ENCODE assay signal across 9 mouse cellular contexts in the genomic region with DNA sequence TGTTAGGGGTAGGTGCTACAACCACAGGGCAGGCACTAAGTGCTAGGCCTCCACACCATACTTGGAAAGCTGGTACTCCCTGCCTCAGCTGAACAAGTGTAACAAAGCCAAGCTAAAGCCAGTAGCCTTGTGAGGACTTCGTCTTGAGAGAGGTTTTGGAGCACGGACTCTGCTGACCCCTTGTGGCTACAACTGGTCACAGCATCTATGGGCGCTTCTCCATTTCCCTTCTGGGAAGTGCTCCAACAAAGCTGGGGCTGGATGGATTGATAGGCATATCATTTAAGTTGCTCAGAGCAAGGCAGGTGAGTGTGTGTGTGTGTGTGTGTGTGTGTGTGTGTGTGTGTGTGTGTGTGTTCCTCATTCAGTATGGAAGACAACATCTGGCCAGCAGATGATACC. TPM values are rescaled to one million over a fixed set of nuclear protein-coding genes. Genes with fewer than 3 reads are reported as not detected.
DNase-seq lines count a peak whose midpoint lies in the region; ATAC-seq and TF ChIP-seq lines count a peak whose summit lies in the region.
"Had no signal": no experiment of that assay in that cellular context is flagged by ENCODE, and none has a peak within 500 bp of the region (broad histone marks: within the 10 kb centered on the region; RNA-seq: fewer than 3 reads in every experiment).

No protein-coding gene starts in this region.

- peak; percentile 80 for DNase-seq in MEL-GATA-1-ER (ENCODE audit: extremely low read depth, low read depth)
- DNase-seq in cerebellum, adult 2 months: peak; percentile 83 to 90
- peak; percentile 89 for DNase-seq in forelimb bud, embryonic 11.5 days (ENCODE audit: low read depth, low spot score)
- DNase-seq in hindbrain, embryonic 11.5 days (ENCODE audit: low spot score): peak; percentile 94
- DNase-seq in layer of hippocampus, adult 9-11 months: peak; percentile 77
- peak; percentile 89 for DNase-seq in lung, postnatal 14 days
- peak; percentile 93 for DNase-seq in retina, postnatal 1 day
- DNase-seq in thymus, postnatal 4 days: peak; percentile 81

- H3K27ac ChIP-seq in cerebellum, adult 2 months (ENCODE audit: insufficient read depth, low read length): no peak overlapping the region
- no peak overlapping the region for H3K27ac ChIP-seq in hindbrain, embryonic 11.5 days (ENCODE audit: low read depth, low read length)

- peak; percentile 96 for TF ChIP-seq CTCF in cerebellum, adult 2 months (IDR thresholded peaks at IDR 0.05; ENCODE audit: borderline replicate concordance, insufficient read depth, low read depth, low read length)

- no peak overlapping the region for H3K9ac ChIP-seq in hindbrain, embryonic 11.5 days (ENCODE audit: low read depth, low read length)

- H3K36me3 ChIP-seq in hindbrain, embryonic 11.5 days (ENCODE audit: control insufficient read depth, insufficient read depth, low read length): peaks cover 19% of the 10 kb centered on the region

- H3K4me3 ChIP-seq in cerebellum, adult 2 months (replicated peaks; ENCODE audit: insufficient read depth, low read depth, low read length): no peak overlapping the region
- H3K4me3 ChIP-seq in hindbrain, embryonic 11.5 days (ENCODE audit: low read depth, low read length): no peak overlapping the region
- H3K4me3 ChIP-seq: myocyte had no signal

- WGBS in cerebellum, adult 2 months: 1% methylated on average over 3 of the region's 3 CpGs
- 0% methylated on average over 3 of the region's 3 CpGs for WGBS in hindbrain, embryonic 11.5 days

- ATAC-seq in hindbrain, embryonic 11.5 days (ENCODE audit: low FRiP score): peak; percentile 79

- H3K9me3 ChIP-seq in hindbrain, embryonic 11.5 days (ENCODE audit: control insufficient read depth, low read length): no peaks in the 10 kb centered on the region

- no peak for TF ChIP-seq POLR2A in cerebellum, adult 2 months (IDR thresholded peaks at IDR 0.05; ENCODE audit: borderline replicate concordance, insufficient read depth, low read length)

- no peaks in the 10 kb centered on the region for H3K27me3 ChIP-seq in cerebellum, adult 2 months (ENCODE audit: control insufficient read depth, insufficient read depth, low read length)
- no peaks in the 10 kb centered on the region for H3K27me3 ChIP-seq in hindbrain, embryonic 11.5 days (ENCODE audit: control insufficient read depth, insufficient read depth, low read length)

- no peak overlapping the region for H3K4me2 ChIP-seq in hindbrain, embryonic 11.5 days (replicated peaks; ENCODE audit: low read depth, low read length)

- H3K4me1 ChIP-seq in cerebellum, adult 2 months (ENCODE audit: control insufficient read depth, insufficient read depth, low read length): peaks cover 2% of the 10 kb centered on the region; the same call in 1 of the 2 replicates
- no peaks in the 10 kb centered on the region; the same call in 1 of the 2 replicates for H3K4me1 ChIP-seq in hindbrain, embryonic 11.5 days (replicated peaks; ENCODE audit: control insufficient read depth, insufficient read depth, low read length)

RNA-seq across cellular contexts. Expression of a gene that starts 35.2 kb away (rescaled TPM):
- 150 and 157 TPM in 2 replicates for polyA plus RNA-seq in cerebellum, adult 2 months (2012; rRNA removed)
- 12.0 and 14.1 TPM in 2 replicates for polyA plus RNA-seq in hindbrain, embryonic 11.5 days (2014; fragmentation: Nextera tagmentation; extraction: Ambion mirVana)

RNA-seq across cellular contexts. Expression of a gene that starts 39.9 kb away (rescaled TPM):
- polyA plus RNA-seq in cerebellum, adult 2 months (2012; rRNA removed): 2.9 and 3.3 TPM in 2 replicates
- 33.1 and 39.3 TPM in 2 replicates for polyA plus RNA-seq in hindbrain, embryonic 11.5 days (2014; fragmentation: Nextera tagmentation; extraction: Ambion mirVana)

RNA-seq across cellular contexts. Expression of a gene that starts 57.4 kb away (rescaled TPM):
- polyA plus RNA-seq in cerebellum, adult 2 months (2012; rRNA removed): 25.1 and 29.6 TPM in 2 replicates
- 2.9 and 3.0 TPM in 2 replicates for polyA plus RNA-seq in hindbrain, embryonic 11.5 days (2014; fragmentation: Nextera tagmentation; extraction: Ambion mirVana)
